10 mouse cellular contexts compared by ENCODE assay signal in the genomic region with DNA sequence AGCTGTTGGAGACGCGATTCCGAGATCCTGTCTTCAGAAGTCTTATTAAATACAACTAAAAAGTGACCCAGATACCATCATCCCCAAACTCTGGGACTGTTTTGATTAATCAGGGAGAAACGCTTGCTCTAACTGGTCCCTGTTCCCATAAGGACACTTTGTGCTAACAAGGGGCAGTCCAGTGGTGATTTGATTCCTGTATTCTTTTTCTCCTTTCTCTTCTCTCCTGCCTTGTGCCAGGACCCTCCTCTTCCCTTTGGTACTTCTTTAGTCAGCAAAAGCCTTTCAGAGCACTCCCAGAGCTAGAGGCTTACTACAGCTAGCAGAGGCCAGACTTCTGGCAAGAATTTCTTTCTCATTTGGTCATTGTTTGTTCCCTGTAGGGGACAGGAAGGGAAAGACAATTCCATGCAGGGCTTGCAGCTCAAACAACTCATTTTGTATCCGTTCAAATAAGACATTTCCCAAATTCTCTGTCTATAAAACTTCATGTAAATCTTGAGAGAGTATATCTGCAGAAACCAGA.
DNase-seq lines count a peak whose midpoint lies in the region; ATAC-seq and TF ChIP-seq lines count a peak whose summit lies in the region.
"Had no signal": no experiment of that assay in that cellular context is flagged by ENCODE, and none has a peak within 500 bp of the region (broad histone marks: within the 10 kb centered on the region; RNA-seq: fewer than 3 reads in every experiment).

No protein-coding gene starts in this region.

- no peaks in the 10 kb centered on the region for H3K36me3 ChIP-seq in heart, embryonic 14.5 days (ENCODE audit: control insufficient read depth, insufficient read depth, low read length)
- H3K36me3 ChIP-seq in liver, postnatal 0 days (replicated peaks; ENCODE audit: insufficient read depth, low read length) = no peaks in the 10 kb centered on the region
- no peaks in the 10 kb centered on the region for H3K36me3 ChIP-seq in liver, embryonic 11.5 days (ENCODE audit: control insufficient read depth, insufficient read depth, low read length)
- H3K36me3 ChIP-seq in embryonic facial prominence, embryonic 13.5 days = no peaks in the 10 kb centered on the region

- H3K4me2 ChIP-seq in heart, embryonic 14.5 days (ENCODE audit: low read length) = no peak overlapping the region
- no peak overlapping the region for H3K4me2 ChIP-seq in liver, postnatal 0 days (ENCODE audit: low read depth, low read length)
- no peak overlapping the region for H3K4me2 ChIP-seq in liver, embryonic 11.5 days
- peak overlapping the region; percentile 33 for H3K4me2 ChIP-seq in embryonic facial prominence, embryonic 13.5 days

- ATAC-seq in heart, embryonic 14.5 days (ENCODE audit: insufficient number of reproducible peaks, insufficient read depth, low FRiP score, low read depth) = no peak
- no peak for ATAC-seq in liver, postnatal 0 days
- ATAC-seq in liver, embryonic 11.5 days (replicated peaks; ENCODE audit: low FRiP score) = no peak
- ATAC-seq in embryonic facial prominence, embryonic 13.5 days (ENCODE audit: insufficient number of reproducible peaks, insufficient read depth, low FRiP score, low TSS enrichment, low read depth) = no peak
- ATAC-seq: CD4-positive, CD25-positive, alpha-beta regulatory T cell, adult 4 months had no signal

- 55% methylated on average over 5 of the region's 5 CpGs for WGBS in heart, embryonic 14.5 days
- 52% methylated on average over 5 of the region's 5 CpGs for WGBS in liver, postnatal 0 days (ENCODE audit: insufficient replicate concordance)
- 69% methylated on average over 5 of the region's 5 CpGs for WGBS in liver, embryonic 11.5 days
- WGBS in embryonic facial prominence, embryonic 13.5 days = 14% methylated on average over 5 of the region's 5 CpGs

- H3K4me1 ChIP-seq in heart, embryonic 14.5 days (ENCODE audit: control insufficient read depth in 2 of 2, insufficient read depth in 2 of 2, low read length in 2 of 2) = peaks cover 3 to 11% of the 10 kb centered on the region in 2 experiments; a peak in 3 of 4 replicates
- H3K4me1 ChIP-seq in liver, postnatal 0 days (ENCODE audit: insufficient read depth) = no peaks in the 10 kb centered on the region
- H3K4me1 ChIP-seq in liver, embryonic 11.5 days (replicated peaks; ENCODE audit: control insufficient read depth, insufficient read depth, low read length) = no peaks in the 10 kb centered on the region
- peaks cover 20% of the 10 kb centered on the region for H3K4me1 ChIP-seq in embryonic facial prominence, embryonic 13.5 days

- H3K27ac ChIP-seq in heart, embryonic 14.5 days (replicated peaks in 1 of 2; ENCODE audit: control insufficient read depth in 1 of 2, insufficient read depth in 1 of 2, low read depth in 2 of 2, low read length in 2 of 2) = peak overlapping the region; percentile 50 to 54; a peak in 3 of 4 replicates
- 0 out of 2 replicates have a peak overlapping the region, but pooled peaks have one; percentile 1 for H3K27ac ChIP-seq in liver, postnatal 0 days (ENCODE audit: low read depth)
- no peak overlapping the region for H3K27ac ChIP-seq in liver, embryonic 11.5 days (ENCODE audit: low read depth, low read length)
- H3K27ac ChIP-seq in embryonic facial prominence, embryonic 13.5 days = peak overlapping the region; percentile 81
- H3K27ac ChIP-seq: macrophage had no signal

- H3K27me3 ChIP-seq in heart, embryonic 14.5 days (ENCODE audit: control insufficient read depth, insufficient read depth, low read length) = no peaks in the 10 kb centered on the region
- H3K27me3 ChIP-seq in liver, postnatal 0 days (ENCODE audit: insufficient read depth, low read length) = no peaks in the 10 kb centered on the region
- H3K27me3 ChIP-seq in liver, embryonic 11.5 days (replicated peaks; ENCODE audit: control insufficient read depth, insufficient read depth, low read length) = no peaks in the 10 kb centered on the region
- no peaks in the 10 kb centered on the region for H3K27me3 ChIP-seq in embryonic facial prominence, embryonic 13.5 days

- H3K9ac ChIP-seq in heart, embryonic 14.5 days (ENCODE audit: low read length) = no peak overlapping the region
- H3K9ac ChIP-seq in liver, postnatal 0 days (replicated peaks) = no peak overlapping the region
- no peak overlapping the region for H3K9ac ChIP-seq in liver, embryonic 11.5 days (ENCODE audit: low read depth, low read length)
- 0 out of 2 replicates have a peak overlapping the region, but pooled peaks have one; percentile 21 for H3K9ac ChIP-seq in embryonic facial prominence, embryonic 13.5 days

- no peaks in the 10 kb centered on the region for H3K9me3 ChIP-seq in heart, embryonic 14.5 days (ENCODE audit: control insufficient read depth, low read length)
- H3K9me3 ChIP-seq in liver, postnatal 0 days (ENCODE audit: low read length) = no peaks in the 10 kb centered on the region
- no peaks in the 10 kb centered on the region for H3K9me3 ChIP-seq in liver, embryonic 11.5 days (ENCODE audit: control insufficient read depth, low read length)
- no peaks in the 10 kb centered on the region for H3K9me3 ChIP-seq in embryonic facial prominence, embryonic 13.5 days

- TF ChIP-seq EP300 in liver, postnatal 0 days (IDR thresholded peaks at IDR 0.05; ENCODE audit: low read depth) = no peak

- no peak overlapping the region for H3K4me3 ChIP-seq in heart, embryonic 14.5 days (ENCODE audit: control insufficient read depth in 1 of 2, insufficient read depth in 1 of 2, low read depth in 1 of 2, low read length in 2 of 2)
- H3K4me3 ChIP-seq in liver, postnatal 0 days (ENCODE audit: low read depth, low read length) = no peak overlapping the region
- no peak overlapping the region for H3K4me3 ChIP-seq in liver, embryonic 11.5 days (ENCODE audit: low read depth, low read length)
- H3K4me3 ChIP-seq in embryonic facial prominence, embryonic 13.5 days = no peak overlapping the region

- DNase-seq in heart, adult 18-20 months = no peak
- DNase-seq in liver, postnatal 0 days = no peak
- DNase-seq in liver, embryonic 11.5 days (ENCODE audit: low spot score) = no peak
- peak; percentile 16 for DNase-seq in lung, postnatal 14 days
- no peak for DNase-seq in frontal cortex, postnatal 36 days (ENCODE audit: low spot score in 2 of 2)
- no peak for DNase-seq in spleen, adult 12 weeks (ENCODE audit: low spot score)

- TF ChIP-seq CTCF in liver, postnatal 0 days (IDR thresholded peaks at IDR 0.05; ENCODE audit: low read depth) = no peak
